Mouse (Mus musculus) cortical plate, adult 2 months (tissue): ENCODE measurements around the gene Gm49325.

Source experiments
- CTCF ChIP-seq: fragments of 200-500 bp; IDR thresholded peaks from 2 replicates; pipeline ENCODE4 v1.5.1; 2011; ENCODE audit warnings: mild to moderate bottlenecking, control low read depth, low read length; ENCODE audit not compliant: insufficient read depth; ENCODE audit errors: extremely low read depth
- POLR2A ChIP-seq: fragments of 200-500 bp; IDR thresholded peaks from 2 replicates; pipeline ENCODE4 v1.6.1; 2011; ENCODE audit warnings: mild to moderate bottlenecking, low read length, control low read depth; ENCODE audit not compliant: insufficient read depth; ENCODE audit errors: extremely low read depth

- no peak for TF ChIP-seq CTCF
- no peak for TF ChIP-seq POLR2A
Observed at GRCm38 (mm10) chr10:77607441-77607840, 1.4 kb downstream of the Gm49325 start.
